Mouse (Mus musculus): ENCODE measurements around the gene Wnt9a. TPM values are rescaled to one million over a fixed set of nuclear protein-coding genes. Genes with fewer than 3 reads are reported as not detected.
A peak's percentile ranks its signal among the peaks of the same experiment; 100 is the strongest.

The Wnt9a gene
- polyA plus RNA-seq (2012; rRNA removed): 0.08 and 0.12 TPM in 2 replicates
- 0.04 and 0.08 TPM in 2 replicates for polyA plus RNA-seq (2014; fragmentation: Nextera tagmentation; extraction: Ambion mirVana)

DNA sequence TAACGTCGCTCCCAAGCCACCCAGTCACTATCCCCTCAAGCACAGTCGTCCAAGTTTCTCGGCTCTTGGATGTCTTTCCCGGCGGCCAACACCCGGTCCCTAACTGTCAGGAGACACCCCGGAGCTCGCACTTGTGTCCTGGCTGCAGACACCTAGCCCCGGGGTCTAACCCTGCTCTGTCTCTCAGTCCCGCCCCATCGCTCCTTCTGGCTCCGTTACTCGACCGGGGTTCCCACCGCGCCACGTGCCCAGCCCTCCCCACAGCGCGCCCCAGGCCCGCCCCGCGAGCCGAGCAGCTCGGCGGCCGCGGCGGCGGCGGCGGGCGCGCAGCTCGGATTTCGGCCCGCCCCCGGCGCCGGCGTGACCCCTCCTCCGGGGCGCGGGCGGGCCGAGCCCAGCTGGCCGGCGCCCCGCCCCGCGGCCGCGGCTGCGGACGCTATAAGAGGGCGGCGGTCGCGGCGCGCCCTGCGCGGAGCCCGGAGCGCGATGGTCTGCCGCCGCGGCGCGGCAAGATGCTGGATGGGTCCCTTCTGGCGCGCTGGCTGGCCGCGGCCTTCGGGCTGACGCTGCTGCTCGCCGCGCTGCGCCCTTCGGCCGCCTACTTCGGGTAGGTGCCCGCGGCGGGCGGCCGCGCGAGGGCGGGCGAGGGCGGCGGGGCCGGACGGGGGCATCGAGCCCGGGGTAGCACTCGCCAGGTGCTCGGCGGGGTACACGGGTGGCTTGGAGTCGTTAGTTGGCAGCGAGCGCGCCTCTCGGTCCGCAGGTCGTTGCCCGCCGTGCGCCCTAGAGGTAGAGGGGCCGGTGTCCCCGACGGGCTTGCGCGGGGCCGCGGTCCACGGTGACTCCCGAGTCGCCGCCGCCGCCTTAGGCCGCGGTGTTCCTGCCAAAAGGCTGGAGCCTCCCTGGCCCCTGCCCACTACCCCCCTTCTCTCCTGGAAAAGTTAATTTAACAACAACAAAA, at the start of gene Wnt9a:
Wnt9a (plus strand) TSS at position 468 of the 961 bp plus-strand sequence.
- Histone ChIP-seq H3K27me3 (ENCODE audit: control insufficient read depth, insufficient read depth, low read length) (peaks cover 63% of the 10 kb centered on the region), H3K27ac (no peak within 1 kb of the TSS), H3K4me3 (ENCODE audit: insufficient read depth in 1 of 2, low read depth in 2 of 2, low read length in 2 of 2) (peak within 1 kb of the TSS; percentile 29 to 50; a peak in 3 of 4 replicates), H3K4me1 (replicated peaks; ENCODE audit: control insufficient read depth in 2 of 2, insufficient read depth in 2 of 2, low read length in 1 of 2) (no peaks in the 10 kb centered on the region), H3K36me3 (replicated peaks; ENCODE audit: control insufficient read depth, insufficient read depth, low read depth) (no peaks in the 10 kb centered on the region), H3K9ac (replicated peaks) (no peak within 1 kb of the TSS), H3K9me3 (ENCODE audit: control insufficient read depth, low read length) (no peaks in the 10 kb centered on the region), H3K4me2 (ENCODE audit: low read depth) (peak within 1 kb of the TSS; percentile 52)
- DNase-seq (ENCODE audit: low read depth in 3 of 3, low spot score in 3 of 3): peak in 1 of 3 experiments; percentile 9
- no peak for TF ChIP-seq EP300 (IDR thresholded peaks at IDR 0.05; ENCODE audit: low read depth)
- TF ChIP-seq CTCF (IDR thresholded peaks at IDR 0.05; ENCODE audit: low read depth): no peak
- no peak for ATAC-seq (ENCODE audit: insufficient read depth)
- WGBS (ENCODE audit: insufficient replicate concordance): under 1% methylated on average over 121 of the region's 128 CpGs

DNA sequence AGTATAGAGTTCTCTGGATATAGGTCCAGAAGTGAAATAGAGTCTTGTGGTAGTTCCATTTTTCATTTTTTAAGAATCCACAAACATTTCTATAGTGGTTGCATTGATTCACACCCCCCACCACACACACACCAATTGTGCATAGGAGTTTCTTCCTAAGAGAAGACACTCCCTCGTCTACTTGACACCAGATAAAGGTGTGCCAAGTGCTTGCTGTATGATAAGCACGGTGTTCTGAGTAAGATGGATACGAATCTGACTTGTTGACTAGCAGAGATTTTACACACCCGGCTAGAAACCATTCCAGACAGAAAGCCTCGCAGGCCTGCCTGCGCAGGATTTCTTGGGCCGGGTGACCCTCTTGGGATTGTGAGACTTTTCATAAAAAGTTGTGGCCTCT, 47.1 kb upstream of the Wnt9a start:
- no peaks in the 10 kb centered on the region for H3K9me3 ChIP-seq (ENCODE audit: control insufficient read depth, low read length)
- WGBS (ENCODE audit: insufficient replicate concordance): 38% methylated on average over 7 of the region's 7 CpGs
- no peak overlapping the region for H3K4me3 ChIP-seq (ENCODE audit: insufficient read depth in 1 of 2, low read depth in 2 of 2, low read length in 2 of 2)
- H3K4me1 ChIP-seq (replicated peaks; ENCODE audit: control insufficient read depth in 2 of 2, insufficient read depth in 2 of 2, low read length in 1 of 2): peaks cover 39 to 50% of the 10 kb centered on the region in 2 experiments
- peak overlapping the region; percentile 71 for H3K4me2 ChIP-seq (ENCODE audit: low read depth)
- no peak overlapping the region for H3K9ac ChIP-seq (replicated peaks)
- H3K27ac ChIP-seq: no peak overlapping the region
- DNase-seq (ENCODE audit: low read depth in 3 of 3, low spot score in 3 of 3) (peak; percentile 38 to 55 (median 53)), ATAC-seq (ENCODE audit: insufficient read depth) (no peak)
- peaks cover 54% of the 10 kb centered on the region for H3K27me3 ChIP-seq (ENCODE audit: control insufficient read depth, insufficient read depth, low read length)
- no peaks in the 10 kb centered on the region for H3K36me3 ChIP-seq (replicated peaks; ENCODE audit: control insufficient read depth, insufficient read depth, low read depth)
- peak; percentile 79 for TF ChIP-seq EP300 (IDR thresholded peaks at IDR 0.05; ENCODE audit: low read depth)
- TF ChIP-seq CTCF (IDR thresholded peaks at IDR 0.05; ENCODE audit: low read depth): no peak

DNA sequence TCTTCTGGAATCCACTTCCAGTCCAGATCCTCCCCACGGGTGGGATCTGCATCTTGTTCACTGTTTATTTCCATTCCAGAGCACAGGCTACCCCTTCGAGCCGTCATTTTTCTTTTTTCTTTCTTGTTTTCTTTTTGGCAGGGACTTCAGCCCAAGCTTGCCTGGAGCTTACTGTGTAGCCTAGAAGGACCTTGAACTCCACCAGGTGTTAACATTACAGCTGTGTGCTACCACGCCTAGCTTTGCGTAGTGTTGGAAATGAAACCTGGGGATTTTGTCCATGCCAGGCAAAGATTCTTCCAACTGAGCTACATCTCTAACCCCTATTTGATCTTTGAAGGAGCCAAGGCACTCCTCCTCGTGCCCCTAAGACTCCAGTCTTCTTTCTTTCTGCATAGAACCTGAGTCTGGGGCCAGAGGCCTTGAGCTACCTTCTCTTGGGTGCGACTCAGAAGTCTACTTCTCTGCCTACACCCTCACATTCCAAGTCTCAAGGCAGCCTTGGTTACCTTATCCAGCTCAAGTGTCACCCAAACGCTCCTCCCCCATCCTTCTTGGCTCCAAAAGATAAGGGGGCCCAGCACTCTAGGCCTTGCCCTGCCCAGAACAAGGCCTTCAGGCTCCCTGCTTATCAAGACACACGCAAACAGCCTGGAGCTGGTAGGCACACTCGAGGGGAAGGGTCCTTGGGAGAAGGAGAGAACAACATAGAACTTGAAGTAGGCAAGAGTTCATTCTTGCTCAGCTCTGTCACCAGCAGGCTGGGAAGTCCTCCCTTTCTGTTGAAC, 45.8 kb upstream of the Wnt9a start:
- peak overlapping the region; percentile 86 for H3K27ac ChIP-seq
- peak; percentile 91 to 94 (median 93) for DNase-seq (ENCODE audit: low read depth in 3 of 3, low spot score in 3 of 3)

DNA sequence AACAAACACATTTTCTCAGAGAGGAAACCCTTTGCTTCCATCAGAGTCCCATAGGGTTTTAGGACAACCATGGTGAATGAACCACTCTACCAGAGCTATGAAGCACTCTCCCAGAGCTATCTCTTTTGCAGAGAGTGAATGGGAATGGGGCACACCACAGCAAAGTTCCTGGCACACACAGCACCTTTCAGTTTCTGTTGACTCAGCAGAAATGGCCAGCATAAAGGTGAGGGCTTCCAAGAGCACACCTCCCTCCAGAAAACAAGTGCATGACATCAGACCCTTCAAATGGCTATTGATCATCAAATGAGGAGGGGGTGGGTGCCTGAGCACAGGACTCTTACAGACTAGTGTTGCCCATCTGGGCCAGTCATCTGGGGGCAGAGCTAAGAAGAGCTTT, 44.4 kb upstream of the Wnt9a start:
- H3K4me3 ChIP-seq (ENCODE audit: insufficient read depth in 1 of 2, low read depth in 2 of 2, low read length in 2 of 2): no peak overlapping the region
- no peaks in the 10 kb centered on the region for H3K36me3 ChIP-seq (replicated peaks; ENCODE audit: control insufficient read depth, insufficient read depth, low read depth)
- peak overlapping the region; percentile 86; the same call in 1 of the 2 replicates for H3K27ac ChIP-seq
- peaks cover 67% of the 10 kb centered on the region for H3K27me3 ChIP-seq (ENCODE audit: control insufficient read depth, insufficient read depth, low read length)
- DNase-seq (ENCODE audit: low read depth in 3 of 3, low spot score in 3 of 3) (no peak), ATAC-seq (ENCODE audit: insufficient read depth) (no peak)
- no peaks in the 10 kb centered on the region for H3K9me3 ChIP-seq (ENCODE audit: control insufficient read depth, low read length)
- H3K9ac ChIP-seq (replicated peaks): no peak overlapping the region
- H3K4me2 ChIP-seq (ENCODE audit: low read depth): no peak overlapping the region
- TF ChIP-seq CTCF (IDR thresholded peaks at IDR 0.05; ENCODE audit: low read depth) (no peak), EP300 (IDR thresholded peaks at IDR 0.05; ENCODE audit: low read depth) (no peak)
- peaks cover 39 to 50% of the 10 kb centered on the region in 2 experiments for H3K4me1 ChIP-seq (replicated peaks; ENCODE audit: control insufficient read depth in 2 of 2, insufficient read depth in 2 of 2, low read length in 1 of 2)

More for the DNA sequence above, 45.8 kb upstream of the Wnt9a start:
- Histone ChIP-seq H3K4me3 (ENCODE audit: insufficient read depth in 1 of 2, low read depth in 2 of 2, low read length in 2 of 2) (peak overlapping the region; percentile 26 to 36; a peak in 3 of 4 replicates), H3K9me3 (ENCODE audit: control insufficient read depth, low read length) (no peaks in the 10 kb centered on the region), H3K4me1 (replicated peaks; ENCODE audit: control insufficient read depth in 2 of 2, insufficient read depth in 2 of 2, low read length in 1 of 2) (peaks cover 39 to 50% of the 10 kb centered on the region in 2 experiments), H3K4me2 (ENCODE audit: low read depth) (peak overlapping the region; percentile 71), H3K27me3 (ENCODE audit: control insufficient read depth, insufficient read depth, low read length) (peaks cover 61% of the 10 kb centered on the region), H3K9ac (replicated peaks) (peak overlapping the region; percentile 64), H3K36me3 (replicated peaks; ENCODE audit: control insufficient read depth, insufficient read depth, low read depth) (no peaks in the 10 kb centered on the region)
- peak; percentile 99 for ATAC-seq (ENCODE audit: insufficient read depth)
- TF ChIP-seq EP300 (IDR thresholded peaks at IDR 0.05; ENCODE audit: low read depth) (peak; percentile 92), CTCF (IDR thresholded peaks at IDR 0.05; ENCODE audit: low read depth) (no peak)
- 35% methylated on average over 10 of the region's 10 CpGs for WGBS (ENCODE audit: insufficient replicate concordance)

Data from liver, embryonic 14.5 days (tissue).